Mouse (Mus musculus) embryonic facial prominence, embryonic 12.5 days (tissue): ENCODE data around the gene Sash3. TPM values are rescaled to one million over a fixed set of nuclear protein-coding genes. Genes with fewer than 3 reads are reported as not detected.

ENCODE experiments used
- ATAC-seq: fragments of 200-750 bp; cut with Nextera tagmentation; 2 replicates; pipeline ENCODE4 v1.8.0; 2017; ENCODE audit not compliant: insufficient number of reproducible peaks, insufficient read depth, low FRiP score, low TSS enrichment
- H3K27ac ChIP-seq: fragments of 300-500 bp; sonication (generic); 2 replicates; pipeline ENCODE4 v1.5.1; 2016; ENCODE audit warnings: mild to moderate bottlenecking
- H3K27me3 ChIP-seq: fragments of 300-500 bp; sonication (generic); 2 replicates; pipeline ENCODE4 v1.6.1; 2016; ENCODE audit warnings: mild to moderate bottlenecking, moderate library complexity
- H3K36me3 ChIP-seq: fragments of 300-500 bp; sonication (generic); 2 replicates; pipeline ENCODE4 v1.6.1; 2016; ENCODE audit warnings: mild to moderate bottlenecking
- H3K4me1 ChIP-seq: fragments of 300-500 bp; sonication (generic); 2 replicates; pipeline ENCODE4 v1.6.1; 2016
- H3K4me2 ChIP-seq: fragments of 300-500 bp; sonication (generic); replicated peaks from 2 replicates; pipeline ENCODE4 v1.6.1; 2016; ENCODE audit warnings: mild to moderate bottlenecking, moderate library complexity
- H3K4me3 ChIP-seq: fragments of 300-500 bp; sonication (generic); 2 replicates; pipeline ENCODE4 v1.5.1; 2016; ENCODE audit warnings: mild to moderate bottlenecking
- H3K9ac ChIP-seq: fragments of 300-500 bp; sonication (generic); 2 replicates; pipeline ENCODE4 v1.6.1; 2016; ENCODE audit warnings: mild to moderate bottlenecking, moderate library complexity
- H3K9me3 ChIP-seq: fragments of 300-500 bp; sonication (generic); 2 replicates; pipeline ENCODE4 v1.6.1; 2016; ENCODE audit warnings: mild to moderate bottlenecking, moderate library complexity
- WGBS: fragments of 180-500 bp; shearing (Covaris S2); methylation state at CpG from one replicate; pipeline ENCODE4 v1.1.7; 2016; 5-methylcytosine and 5-hydroxymethylcytosine counted together
- polyA plus RNA-seq: library from polyadenylated mRNA; unstranded; fragments of >200 nt; fragmentation: Nextera tagmentation; extraction: Ambion mirVana; gene quantifications from 2 replicates; pipeline ENCODE4 v1.2.1, GENCODE M21; 2016

The Sash3 gene
- polyA plus RNA-seq, 1 experiment from 2014 or later = 1.8 TPM

DNA sequence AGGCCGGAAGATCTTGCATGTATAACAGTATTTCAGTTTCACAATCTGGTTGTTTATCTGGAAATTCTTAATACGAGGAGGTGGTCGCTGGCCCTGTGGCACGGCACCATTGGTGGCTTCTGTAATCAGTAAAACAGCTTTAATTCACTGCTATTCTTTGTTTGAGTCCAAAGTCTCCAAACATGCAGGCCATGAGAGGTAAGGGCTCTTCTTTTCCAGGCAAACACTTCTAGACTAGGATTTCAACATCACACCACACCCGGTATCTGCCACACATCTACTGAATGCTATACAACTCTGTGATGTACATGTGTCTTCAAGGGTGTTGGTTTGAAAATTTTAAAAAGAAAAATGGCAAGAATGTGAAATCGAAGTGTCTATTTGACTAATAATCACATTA is 45.0 kb downstream of the Sash3 start:
- no peak overlapping the region for H3K4me3 ChIP-seq
- no peak overlapping the region for H3K27ac ChIP-seq
- no peaks in the 10 kb centered on the region for H3K9me3 ChIP-seq
- H3K36me3 ChIP-seq = peaks cover 8% of the 10 kb centered on the region; the same call in 1 of the 2 replicates
- H3K4me2 ChIP-seq = no peak overlapping the region
- whole genome bisulfite sequencing = 90% methylated on average over 6 of the region's 6 CpGs
- H3K27me3 ChIP-seq = no peaks in the 10 kb centered on the region
- H3K4me1 ChIP-seq = no peaks in the 10 kb centered on the region
- H3K9ac ChIP-seq = no peak overlapping the region
- ATAC-seq = no peak

DNA sequence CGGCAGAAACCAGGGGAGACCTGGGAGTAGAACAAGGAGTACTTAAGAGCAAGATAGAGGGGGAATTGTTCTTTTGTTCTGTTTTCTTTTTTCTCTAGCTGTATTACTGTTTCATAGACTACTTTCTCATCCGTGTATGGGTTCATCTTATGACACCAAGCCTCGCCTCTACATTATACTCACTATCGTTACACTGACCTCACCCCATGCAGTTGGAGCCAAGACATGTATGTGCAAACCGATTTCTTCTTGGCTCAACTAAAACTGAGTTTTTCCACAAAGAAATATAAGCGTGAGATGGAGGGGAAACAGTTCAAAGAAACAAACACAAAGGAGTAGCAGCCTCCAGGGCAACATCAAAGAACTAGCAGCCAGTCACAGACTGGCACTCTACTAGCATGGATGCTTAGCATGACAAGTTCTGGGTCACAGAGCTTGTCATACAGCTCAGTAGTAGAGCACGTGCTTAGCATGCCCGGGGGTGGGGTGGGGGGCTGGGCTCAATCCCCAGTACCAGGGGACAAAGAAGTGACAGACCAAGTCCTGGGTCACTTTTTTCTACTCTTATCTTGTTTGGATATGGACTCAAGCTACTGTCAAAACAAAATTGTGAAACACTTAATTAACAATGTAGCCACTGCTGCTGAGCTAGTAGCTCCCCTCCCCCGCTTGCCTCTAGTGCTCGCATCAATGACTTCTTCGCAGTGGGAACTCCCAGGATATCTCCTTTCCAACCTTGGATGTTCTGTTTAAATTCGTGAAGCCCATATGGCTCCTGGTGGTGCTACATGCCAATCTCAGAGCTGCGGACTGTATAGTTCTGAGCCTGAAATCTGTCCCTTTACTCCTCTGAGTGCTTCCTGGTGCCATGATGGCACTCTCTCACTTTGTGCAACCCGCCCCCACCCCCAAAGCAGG is 47.3 kb downstream of the Sash3 start:
- 75% methylated on average over 14 of the region's 14 CpGs for WGBS
- H3K27me3 ChIP-seq = no peaks in the 10 kb centered on the region
- H3K4me3 ChIP-seq = no peak overlapping the region
- peaks cover 8% of the 10 kb centered on the region; the same call in 1 of the 2 replicates for H3K36me3 ChIP-seq
- H3K9me3 ChIP-seq = no peaks in the 10 kb centered on the region
- no peak for ATAC-seq
- H3K4me1 ChIP-seq = no peaks in the 10 kb centered on the region
- H3K4me2 ChIP-seq = no peak overlapping the region
- no peak overlapping the region for H3K27ac ChIP-seq
- no peak overlapping the region for H3K9ac ChIP-seq

DNA sequence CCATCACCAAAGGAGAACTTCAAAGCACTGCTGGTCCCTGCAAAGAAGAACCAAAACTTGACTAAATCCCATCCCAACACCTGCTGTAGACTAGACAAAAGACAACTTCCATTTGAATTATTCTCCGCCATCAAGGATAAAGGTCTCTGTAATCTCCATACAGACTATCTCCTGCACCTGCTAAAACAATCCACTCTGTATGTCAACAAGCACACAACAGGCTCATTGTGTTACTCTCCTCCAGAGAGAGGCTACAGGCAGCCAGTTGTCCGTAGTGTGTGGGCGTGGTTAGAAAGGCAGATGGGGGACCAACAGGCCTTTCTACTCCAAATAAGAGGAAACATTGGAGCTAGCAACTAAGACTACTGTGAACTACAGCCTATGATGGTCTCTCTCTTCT is 51.6 kb downstream of the Sash3 start:
- Histone ChIP-seq H3K27ac (no peak overlapping the region), H3K4me2 (no peak overlapping the region), H3K4me1 (no peaks in the 10 kb centered on the region), H3K27me3 (no peaks in the 10 kb centered on the region), H3K9me3 (no peaks in the 10 kb centered on the region), H3K9ac (no peak overlapping the region), H3K36me3 (no peaks in the 10 kb centered on the region), H3K4me3 (no peak overlapping the region)
- ATAC-seq = no peak
- 85% methylated on average over 3 of the region's 3 CpGs for WGBS

DNA sequence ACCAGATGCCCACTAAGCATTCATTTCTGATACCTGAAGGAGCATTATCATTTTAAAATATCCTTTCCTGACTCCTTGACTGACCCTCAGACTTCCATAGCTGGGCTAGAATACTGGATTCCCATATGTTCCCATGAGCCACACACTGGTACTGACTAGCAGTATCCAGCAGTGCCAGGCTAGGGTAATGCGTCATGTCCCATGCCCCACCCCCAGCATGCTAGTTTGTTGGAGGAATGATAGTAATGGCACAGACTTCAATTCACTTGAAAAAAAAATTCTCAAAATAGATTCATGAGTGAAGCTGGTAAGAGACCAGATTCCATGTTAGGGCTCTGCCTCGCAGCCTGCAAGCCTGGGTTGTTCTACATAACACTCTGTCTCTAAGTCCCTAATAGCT is 52.8 kb downstream of the Sash3 start:
- Histone ChIP-seq H3K4me2 (no peak overlapping the region), H3K4me1 (no peaks in the 10 kb centered on the region), H3K9ac (no peak overlapping the region), H3K4me3 (no peak overlapping the region), H3K27ac (no peak overlapping the region), H3K36me3 (no peaks in the 10 kb centered on the region), H3K9me3 (no peaks in the 10 kb centered on the region), H3K27me3 (no peaks in the 10 kb centered on the region)
- no peak for ATAC-seq
- WGBS = 88% methylated on average over 2 of the region's 2 CpGs

DNA sequence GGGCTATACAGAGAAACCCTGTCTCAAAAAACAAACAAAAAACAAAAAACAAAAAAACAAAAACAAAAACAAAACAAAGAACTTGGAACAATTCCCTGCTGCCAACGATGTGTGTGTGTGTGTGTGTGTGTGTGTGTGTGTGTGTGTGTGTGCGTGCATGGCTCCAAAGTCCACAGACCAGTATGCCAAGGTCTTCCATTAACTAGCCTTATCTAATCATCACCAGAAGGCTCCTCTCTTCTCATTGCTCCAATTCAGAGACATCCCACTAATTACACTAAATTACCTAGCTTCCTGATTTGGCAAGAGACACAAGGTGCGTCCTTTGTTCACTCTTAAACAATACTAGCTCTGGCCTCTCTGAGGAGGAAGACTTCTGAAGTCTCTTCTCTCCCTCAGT is 54.5 kb downstream of the Sash3 start:
- Histone ChIP-seq H3K9me3 (no peaks in the 10 kb centered on the region), H3K27ac (no peak overlapping the region), H3K4me2 (no peak overlapping the region), H3K4me3 (no peak overlapping the region), H3K36me3 (no peaks in the 10 kb centered on the region), H3K4me1 (no peaks in the 10 kb centered on the region), H3K27me3 (no peaks in the 10 kb centered on the region), H3K9ac (no peak overlapping the region)
- WGBS = 90% methylated on average over 3 of the region's 3 CpGs
- no peak for ATAC-seq

DNA sequence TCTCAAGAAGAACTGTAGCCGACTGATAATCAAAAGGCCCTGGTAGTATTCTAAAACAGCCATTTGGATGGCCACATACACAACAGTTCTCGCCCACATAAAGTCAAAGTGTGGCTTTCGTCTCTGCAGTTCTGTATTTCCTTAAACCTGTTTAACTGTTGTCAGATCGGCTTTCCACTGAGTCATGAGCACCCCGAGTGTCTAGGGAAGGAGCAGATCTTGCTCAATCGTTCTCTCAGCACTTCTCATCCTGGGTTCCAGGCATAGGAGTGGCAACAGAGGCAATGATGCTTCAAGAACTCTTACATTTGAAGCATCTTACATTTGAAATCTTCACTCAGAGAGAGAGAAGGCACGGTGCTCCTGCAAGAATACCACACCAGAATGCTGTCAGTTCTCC is 55.7 kb downstream of the Sash3 start:
- H3K9ac ChIP-seq = no peak overlapping the region
- H3K9me3 ChIP-seq = no peaks in the 10 kb centered on the region
- no peak overlapping the region for H3K4me3 ChIP-seq
- no peaks in the 10 kb centered on the region for H3K4me1 ChIP-seq
- no peak overlapping the region for H3K4me2 ChIP-seq
- no peaks in the 10 kb centered on the region for H3K36me3 ChIP-seq
- H3K27ac ChIP-seq = no peak overlapping the region
- no peaks in the 10 kb centered on the region for H3K27me3 ChIP-seq
- WGBS = 83% methylated on average over 7 of the region's 7 CpGs
- no peak for ATAC-seq

DNA sequence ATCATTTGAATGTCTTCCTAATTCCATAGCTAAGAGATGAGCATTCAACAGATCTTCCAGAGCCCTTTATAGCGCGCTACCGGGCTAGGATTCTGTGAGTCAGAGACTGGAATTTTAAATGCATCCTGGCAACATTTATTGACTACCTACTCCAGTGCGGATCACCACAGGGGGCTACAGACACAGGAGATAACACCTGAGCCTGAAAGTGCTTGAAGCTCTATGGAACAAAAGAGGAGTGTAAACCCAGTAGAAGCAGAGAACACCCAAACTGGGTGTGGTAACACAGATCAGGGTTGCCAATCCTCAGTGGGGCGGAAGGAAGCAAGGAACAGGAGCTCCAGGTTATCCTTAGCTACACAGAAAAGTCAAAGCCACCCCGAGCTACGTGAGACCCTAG is 56.2 kb downstream of the Sash3 start:
- Histone ChIP-seq H3K4me3 (no peak overlapping the region), H3K9ac (no peak overlapping the region), H3K27ac (no peak overlapping the region), H3K4me2 (no peak overlapping the region), H3K9me3 (no peaks in the 10 kb centered on the region), H3K36me3 (no peaks in the 10 kb centered on the region), H3K4me1 (no peaks in the 10 kb centered on the region), H3K27me3 (no peaks in the 10 kb centered on the region)
- ATAC-seq = no peak
- WGBS = 86% methylated on average over 7 of the region's 7 CpGs

DNA sequence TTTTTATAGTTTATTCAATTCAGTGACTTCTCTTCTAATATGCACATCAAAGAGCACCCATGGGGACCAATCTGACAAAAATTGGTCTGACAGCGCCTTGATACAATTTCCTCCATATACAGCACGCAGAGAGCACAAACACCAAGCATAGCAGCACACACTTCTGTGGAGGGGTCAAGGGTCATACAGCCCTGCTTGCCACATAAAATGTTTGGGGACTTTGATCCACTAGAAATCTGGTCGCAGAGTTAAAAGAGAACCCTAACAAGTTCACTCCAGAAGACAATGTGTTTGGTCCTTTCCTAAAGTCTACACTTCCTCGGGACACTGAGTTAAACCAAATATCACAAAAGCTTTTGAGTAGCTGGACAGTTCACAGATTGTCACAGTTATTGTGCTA is 56.8 kb downstream of the Sash3 start:
- H3K9me3 ChIP-seq = no peaks in the 10 kb centered on the region
- H3K4me1 ChIP-seq = no peaks in the 10 kb centered on the region
- H3K4me2 ChIP-seq = no peak overlapping the region
- no peaks in the 10 kb centered on the region for H3K36me3 ChIP-seq
- 83% methylated on average over 4 of the region's 4 CpGs for WGBS
- no peak overlapping the region for H3K27ac ChIP-seq
- ATAC-seq = no peak
- H3K27me3 ChIP-seq = no peaks in the 10 kb centered on the region
- H3K9ac ChIP-seq = no peak overlapping the region
- H3K4me3 ChIP-seq = no peak overlapping the region

DNA sequence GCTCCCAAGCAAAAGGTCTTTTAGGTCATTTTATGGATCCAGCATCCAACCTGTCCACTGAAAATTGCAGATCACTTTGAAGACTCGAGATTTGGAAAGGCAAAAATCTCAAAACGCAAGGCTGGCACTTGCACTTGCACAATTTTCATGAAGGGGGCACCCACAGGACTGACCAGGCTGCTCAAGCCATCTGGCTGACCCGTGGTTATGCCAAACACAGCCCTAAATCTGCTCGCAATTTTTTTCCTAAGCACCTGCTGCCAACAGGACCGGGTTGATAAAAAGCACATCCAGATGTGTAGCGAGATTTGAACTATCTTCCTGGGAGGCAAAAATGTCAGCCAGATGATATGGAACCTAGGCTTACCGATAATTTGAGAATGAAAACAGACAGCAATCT is 57.5 kb downstream of the Sash3 start:
- WGBS = 77% methylated on average over 7 of the region's 7 CpGs
- Histone ChIP-seq H3K9me3 (no peaks in the 10 kb centered on the region), H3K27ac (no peak overlapping the region), H3K27me3 (no peaks in the 10 kb centered on the region), H3K4me1 (no peaks in the 10 kb centered on the region), H3K4me2 (no peak overlapping the region), H3K4me3 (no peak overlapping the region), H3K36me3 (no peaks in the 10 kb centered on the region), H3K9ac (no peak overlapping the region)
- ATAC-seq = no peak

DNA sequence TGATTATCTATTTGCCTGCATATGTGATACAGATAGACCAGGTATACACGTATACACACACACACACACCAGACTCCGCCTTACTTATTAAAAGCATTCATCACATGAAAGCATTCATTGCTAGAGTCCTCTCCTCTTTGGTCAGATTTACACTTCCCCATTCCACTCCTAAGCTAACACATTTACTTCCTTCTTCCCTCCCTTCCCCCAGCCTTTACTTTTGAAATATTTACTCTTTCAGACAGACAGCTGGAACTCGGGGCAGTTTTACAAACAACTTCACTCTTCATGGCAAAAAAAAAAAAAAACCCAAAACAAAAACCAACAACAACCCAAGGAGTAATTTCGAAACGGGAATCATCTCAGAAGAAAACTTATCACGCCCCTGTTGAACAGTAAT is 58.2 kb downstream of the Sash3 start:
- Histone ChIP-seq H3K27ac (no peak overlapping the region), H3K9ac (no peak overlapping the region), H3K4me3 (no peak overlapping the region), H3K4me2 (no peak overlapping the region), H3K9me3 (no peaks in the 10 kb centered on the region), H3K4me1 (no peaks in the 10 kb centered on the region), H3K27me3 (no peaks in the 10 kb centered on the region), H3K36me3 (no peaks in the 10 kb centered on the region)
- 79% methylated on average over 6 of the region's 6 CpGs for whole genome bisulfite sequencing
- ATAC-seq = no peak

DNA sequence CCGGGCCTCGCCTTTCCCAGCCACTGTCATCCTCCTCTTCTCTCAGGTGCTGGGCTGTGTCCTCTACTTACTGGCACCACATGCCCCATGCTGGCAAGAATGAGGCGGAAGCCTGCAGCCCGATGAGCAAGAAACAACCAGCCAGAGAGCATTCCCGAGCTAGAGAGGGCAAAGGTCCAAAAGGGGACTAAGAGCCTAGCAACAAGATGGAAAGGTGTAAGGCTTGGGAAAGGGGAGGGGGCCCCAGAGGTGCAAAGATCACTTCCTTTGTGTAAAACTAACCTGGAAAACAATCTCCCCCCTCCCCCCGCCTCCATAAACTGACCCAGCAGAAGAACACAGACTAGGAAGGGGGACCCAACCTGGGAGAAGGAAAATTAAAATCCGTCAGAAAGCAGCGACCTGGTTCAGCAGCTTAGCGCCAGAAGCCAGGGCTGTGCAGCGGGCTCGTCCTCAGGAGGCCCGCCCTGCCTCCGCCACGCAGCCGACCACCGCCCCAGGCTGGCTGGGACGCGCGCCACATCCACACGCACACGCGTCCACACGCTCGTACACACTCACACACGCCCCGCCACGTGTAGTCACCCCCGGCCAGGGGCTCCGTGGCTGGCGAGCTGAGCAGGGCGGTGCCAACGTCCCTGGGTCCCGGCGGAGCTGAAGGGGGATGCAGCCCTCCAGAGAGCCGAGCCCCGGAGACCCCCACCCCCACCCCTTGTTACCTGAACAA is 61.7 kb downstream of the Sash3 start:
- peak overlapping the region; percentile 60 for H3K9ac ChIP-seq
- H3K36me3 ChIP-seq = no peaks in the 10 kb centered on the region
- peak overlapping the region; percentile 55 for H3K4me2 ChIP-seq
- WGBS = 10% methylated on average over 35 of the region's 36 CpGs
- no peaks in the 10 kb centered on the region for H3K9me3 ChIP-seq
- H3K4me3 ChIP-seq = peak overlapping the region; percentile 70
- ATAC-seq = peak; percentile 80
- peak overlapping the region; percentile 30; the same call in 1 of the 2 replicates for H3K27ac ChIP-seq
- no peaks in the 10 kb centered on the region for H3K4me1 ChIP-seq
- H3K27me3 ChIP-seq = no peaks in the 10 kb centered on the region
